Mouse (Mus musculus) brain, adult 2 months (tissue): Measurements from ENCODE around the gene Cxcr3.
A peak's percentile ranks its signal among the peaks of the same experiment; 100 is the strongest.

Source experiments
- DNase-seq: peaks from one replicate; pipeline ENCODE4 v3.0.0; 2011; ENCODE audit warnings: low read depth, low spot score

Gene Cxcr3

DNA sequence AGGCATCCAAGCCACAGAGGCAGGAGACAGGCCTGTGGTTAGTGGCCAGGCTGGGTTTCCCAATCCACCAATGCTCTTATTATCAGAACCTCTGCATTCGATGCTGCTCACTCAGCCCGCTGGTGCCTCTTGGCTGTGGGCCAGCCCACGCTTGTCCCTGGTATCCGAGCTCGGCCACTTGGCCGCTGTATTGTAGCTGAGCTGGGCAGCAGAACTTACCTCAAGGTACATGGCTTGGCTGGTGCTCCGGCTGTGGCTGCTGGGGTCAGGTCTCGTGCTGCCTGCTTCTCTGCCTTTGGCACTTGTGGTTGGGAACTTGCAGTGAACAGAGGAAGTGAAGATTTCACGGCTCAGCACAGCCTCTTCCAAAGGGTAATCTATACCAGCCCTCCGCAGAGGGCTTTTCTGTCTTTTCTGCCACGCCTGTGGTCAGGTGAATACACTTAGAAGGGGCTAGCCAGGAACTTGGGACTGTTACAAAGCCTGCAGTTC, at the start of gene Cxcr3:
Cxcr3 (minus strand) TSS at position 442 of the 492 bp plus-strand sequence.
- DNase-seq: no peak

DNA sequence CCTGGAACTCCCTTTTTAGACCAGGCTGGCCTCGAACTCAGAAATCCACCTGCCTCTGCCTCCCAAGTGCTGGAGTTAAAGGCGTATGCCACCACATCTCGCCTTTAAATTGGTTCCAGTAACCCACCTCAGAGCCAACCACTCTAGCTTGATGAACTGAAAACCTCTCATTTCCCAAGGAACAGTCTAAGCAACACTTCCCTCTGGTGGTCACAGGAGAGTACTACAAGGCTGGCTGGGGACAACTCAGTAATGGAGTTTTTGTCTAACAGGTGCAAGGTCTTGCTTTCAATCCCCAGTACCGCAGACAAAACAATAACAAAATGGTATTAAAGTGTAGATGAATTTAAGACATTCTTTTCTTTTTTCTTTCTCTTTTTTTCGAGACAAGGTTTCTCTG, 38.0 kb upstream of the Cxcr3 start:
- DNase-seq: peak; percentile 56

DNA sequence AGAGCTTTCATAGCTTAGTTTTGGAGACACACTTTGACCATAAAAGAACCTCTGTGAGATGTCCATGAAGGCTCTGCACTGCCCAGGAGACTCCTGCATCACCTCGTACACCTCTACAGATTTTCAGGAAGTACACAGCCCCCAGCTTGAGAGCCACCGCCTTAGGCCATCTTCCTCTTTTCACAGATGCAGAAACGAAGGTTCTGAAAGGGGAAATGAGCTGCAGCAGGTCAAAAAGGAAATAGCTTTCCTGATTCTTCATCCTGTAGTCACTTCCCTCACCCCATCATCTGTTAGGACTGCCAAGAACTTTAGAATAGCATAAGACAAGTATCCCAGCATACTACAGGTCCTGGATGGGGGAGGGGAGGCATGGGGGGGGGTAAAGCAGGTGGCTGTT, 36.2 kb upstream of the Cxcr3 start:
- no peak for DNase-seq

DNA sequence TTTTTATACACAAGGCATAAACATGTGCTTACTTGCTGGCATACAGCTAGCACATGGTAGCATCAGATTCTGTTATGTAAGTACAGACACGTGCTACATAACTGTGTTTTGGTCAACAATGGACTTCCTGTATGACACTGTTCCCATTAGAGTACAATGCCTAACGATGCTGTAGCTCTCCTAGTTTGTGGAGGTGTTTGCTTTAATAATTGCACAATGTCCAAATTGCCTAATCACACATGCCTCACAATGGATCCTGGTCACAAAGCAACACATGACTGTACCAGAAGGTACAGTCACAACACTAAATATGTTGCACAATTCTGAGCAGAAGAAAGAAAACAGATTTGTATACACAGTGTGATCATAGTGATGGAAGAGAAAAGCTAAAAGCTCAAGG, 35.4 kb upstream of the Cxcr3 start:
- peak; percentile 7 for DNase-seq

DNA sequence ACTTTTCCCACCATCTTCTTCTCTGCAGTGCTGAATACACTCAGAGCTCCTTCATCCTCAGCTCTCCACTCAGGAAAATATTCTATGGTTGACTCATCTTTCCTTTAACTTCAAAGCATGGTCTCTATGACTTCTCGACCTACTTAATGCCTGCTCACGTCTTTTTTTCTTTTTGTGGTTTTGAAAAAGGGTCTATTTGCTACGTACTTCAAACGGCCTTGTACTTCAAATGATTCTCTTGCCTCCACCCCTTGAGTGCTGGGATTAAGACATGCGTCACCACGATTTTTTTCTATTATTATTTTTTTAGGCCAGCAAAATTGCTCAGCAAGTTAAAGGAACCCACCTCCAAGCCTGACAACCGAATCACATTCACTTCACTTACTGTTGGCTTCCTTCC, 33.2 kb upstream of the Cxcr3 start:
- no peak for DNase-seq

DNA sequence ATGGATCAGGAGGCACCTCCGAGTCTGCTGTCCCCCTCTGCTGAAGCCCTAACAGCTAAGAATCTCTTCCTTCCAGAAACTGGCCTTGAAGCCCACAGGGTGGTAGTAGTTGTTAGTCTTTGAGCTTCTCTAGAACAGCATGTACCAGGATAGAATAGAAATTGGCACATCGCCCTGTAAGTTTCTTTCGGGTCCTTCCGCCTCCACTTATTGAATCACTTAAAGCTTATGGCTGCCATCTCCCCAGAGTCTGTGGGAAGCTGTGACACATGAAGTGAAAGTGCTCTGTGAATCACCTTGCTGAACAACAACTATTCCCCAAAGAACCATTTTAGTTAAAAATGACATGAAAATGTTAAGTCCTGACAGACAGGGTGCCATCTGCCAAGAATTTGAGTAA, 31.0 kb upstream of the Cxcr3 start:
- peak; percentile 81 for DNase-seq

DNA sequence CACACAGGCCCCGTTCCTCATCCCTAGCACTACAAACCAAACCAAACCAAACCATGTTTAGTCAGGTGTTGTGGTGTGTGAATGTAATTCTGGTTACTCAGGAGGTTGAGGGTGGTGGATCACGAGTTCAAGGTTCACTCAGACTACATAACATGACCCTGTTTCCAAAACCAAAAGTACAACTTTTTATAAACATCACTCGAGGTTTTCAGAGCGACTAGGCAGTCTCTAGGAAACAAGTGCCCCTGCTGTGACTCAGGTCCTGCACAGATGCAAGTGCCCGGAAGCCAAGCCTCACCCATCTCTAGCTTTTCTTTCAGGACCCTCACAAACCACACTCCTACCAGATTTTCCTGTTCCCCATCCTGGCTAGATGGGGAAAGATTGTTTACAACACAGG, 30.6 kb upstream of the Cxcr3 start:
- DNase-seq: no peak

DNA sequence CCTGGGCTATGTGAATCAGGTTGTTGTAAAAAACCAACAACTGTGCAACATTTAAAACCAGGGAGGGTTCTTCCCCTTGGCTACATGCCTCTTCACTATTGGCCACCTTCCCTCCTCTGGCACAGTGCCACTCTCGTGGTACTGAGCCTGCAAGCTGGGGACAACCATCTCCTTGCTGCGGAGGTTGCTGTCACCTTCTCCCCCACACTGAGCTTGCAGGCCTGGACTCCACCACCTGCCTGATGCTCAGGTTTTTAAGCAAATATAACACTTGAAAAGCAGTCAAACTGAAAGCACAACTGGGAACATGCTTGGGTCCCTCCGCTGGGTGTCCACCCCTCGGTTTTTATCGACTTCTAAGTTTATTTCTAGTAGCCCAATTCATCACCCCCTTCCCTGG, 20.4 kb upstream of the Cxcr3 start:
- DNase-seq: peak; percentile 63

DNA sequence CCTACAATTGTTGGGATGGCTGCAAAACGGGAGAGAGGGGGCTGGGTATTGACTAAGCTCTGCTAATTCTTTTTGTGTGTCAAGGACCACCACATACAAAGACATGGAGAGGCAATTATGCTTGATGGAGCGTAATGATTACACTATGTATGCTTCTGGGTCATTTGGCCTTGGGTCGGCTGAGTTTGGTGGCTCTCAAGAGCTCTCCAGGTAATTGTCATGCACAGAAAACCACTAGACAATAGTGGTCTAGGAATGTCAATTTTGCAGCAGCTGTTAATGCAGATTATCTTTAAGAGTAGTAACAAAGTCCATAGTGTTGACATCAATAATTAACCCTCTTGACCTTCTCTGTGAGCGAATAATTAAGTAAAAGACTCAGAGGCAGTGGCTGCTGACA, 16.1 kb upstream of the Cxcr3 start:
- DNase-seq: no peak

DNA sequence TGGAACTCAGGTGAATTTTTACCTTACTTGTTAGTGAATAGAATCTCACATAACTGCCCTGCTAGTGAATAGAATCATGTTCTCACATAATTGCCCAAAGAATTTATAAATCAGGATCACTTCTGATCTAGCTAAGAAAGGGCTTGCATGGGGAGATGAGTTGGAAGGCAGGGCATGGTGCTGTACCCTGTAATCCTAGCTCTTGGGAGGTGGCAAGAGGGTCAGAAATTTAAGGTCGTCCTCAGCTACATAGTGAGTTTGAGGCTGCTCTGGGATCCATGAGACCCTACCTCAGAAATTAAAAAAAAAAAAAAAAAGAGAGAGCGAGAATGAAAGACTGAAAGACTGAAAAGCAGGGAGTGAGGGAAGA, 7.0 kb upstream of the Cxcr3 start:
- DNase-seq: no peak

DNA sequence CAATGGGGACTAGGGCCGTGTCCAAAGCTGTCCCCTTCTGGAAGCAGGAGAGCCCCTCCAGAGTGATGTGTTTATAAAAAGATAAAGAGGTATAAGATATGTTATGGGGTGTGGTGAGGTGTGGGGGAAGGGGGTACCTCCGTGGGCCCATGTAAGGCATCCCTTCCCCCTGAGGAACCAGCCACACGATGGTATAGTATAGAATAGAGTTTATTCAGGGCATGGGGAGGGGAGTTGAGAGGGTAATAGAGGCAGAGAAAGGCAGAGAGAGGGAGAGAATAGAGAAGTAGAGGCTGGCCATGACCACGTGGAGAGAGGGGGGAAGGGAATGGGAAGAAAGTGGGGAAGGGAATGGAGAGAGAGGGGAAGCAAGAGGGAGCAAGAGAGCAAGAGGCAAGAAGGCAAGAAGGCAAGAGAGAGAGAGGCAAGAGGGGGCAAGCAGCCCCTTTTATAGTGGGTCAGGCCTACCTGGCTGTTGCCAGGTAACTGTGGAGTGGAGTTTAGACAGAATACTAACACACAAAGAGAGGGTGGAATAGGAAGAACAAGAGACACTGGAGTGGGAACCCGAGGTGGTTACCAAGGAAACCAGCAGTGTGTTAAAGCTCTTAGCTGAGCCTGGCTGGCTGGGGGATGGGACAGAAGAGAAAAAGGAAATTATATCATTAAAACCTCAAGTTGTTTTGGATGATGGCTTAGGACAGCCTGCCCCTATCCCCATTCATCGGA, 6.4 kb upstream of the Cxcr3 start:
- peak; percentile 78 for DNase-seq

DNA sequence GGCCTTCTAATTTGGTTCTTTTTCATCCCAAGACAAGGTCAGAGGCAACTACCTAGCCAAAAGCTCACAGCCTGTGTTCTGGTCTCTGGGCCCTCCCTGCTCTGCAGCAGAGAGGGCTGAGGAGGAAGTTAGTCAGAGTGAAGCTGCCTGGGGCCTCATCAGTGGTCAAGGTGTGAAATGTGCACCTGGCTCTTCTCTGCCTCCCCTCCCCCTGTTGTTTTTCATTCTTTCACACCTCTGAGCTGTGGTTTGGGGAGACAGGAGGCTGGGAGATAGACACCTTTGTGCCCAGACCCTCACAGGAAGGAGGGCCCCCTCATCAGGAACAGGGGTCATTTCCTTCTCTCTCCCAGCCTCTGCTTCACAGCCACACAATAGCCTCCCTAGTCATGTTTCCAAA, 3.1 kb upstream of the Cxcr3 start:
- DNase-seq: no peak

DNA sequence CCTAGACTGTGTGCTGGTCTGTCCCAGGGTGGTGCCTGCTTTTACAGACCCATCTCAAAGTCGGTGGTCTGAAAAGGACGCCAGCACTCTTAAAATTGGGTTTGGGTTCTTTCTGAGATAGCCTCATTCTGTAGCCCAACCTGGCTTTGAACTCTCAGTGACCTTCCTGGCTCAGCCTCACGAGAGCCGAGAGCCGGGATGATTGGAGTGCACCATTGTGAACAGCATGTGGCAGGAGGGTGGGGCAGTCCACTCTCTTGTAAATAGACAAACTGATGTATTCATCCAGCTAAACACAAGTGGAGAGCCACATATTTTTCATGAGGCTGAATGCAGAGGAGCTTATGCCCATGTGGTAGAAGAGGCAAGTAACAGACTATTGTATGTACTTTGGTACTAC, 912 bp upstream of the Cxcr3 start:
- DNase-seq: no peak

DNA sequence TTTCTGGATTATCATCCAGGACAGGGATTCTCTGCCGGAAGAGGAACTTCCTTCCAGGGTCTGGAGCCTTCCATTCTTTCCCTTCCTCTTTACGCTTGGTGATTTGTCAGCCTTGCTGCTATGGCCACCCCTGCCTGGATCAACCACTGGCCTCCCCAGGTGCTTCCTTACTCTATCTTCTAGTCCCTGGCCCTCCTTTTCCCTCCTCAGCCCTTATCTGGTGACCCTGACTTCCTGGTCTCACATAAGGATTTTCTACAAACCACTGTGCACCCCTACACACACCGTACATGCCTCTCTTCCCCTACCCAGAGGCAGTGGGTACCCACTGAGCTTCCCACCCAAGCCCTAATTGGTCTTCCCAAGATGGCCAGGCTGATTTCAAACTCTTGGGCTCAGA, 781 bp downstream of the Cxcr3 start:
- no peak for DNase-seq

DNA sequence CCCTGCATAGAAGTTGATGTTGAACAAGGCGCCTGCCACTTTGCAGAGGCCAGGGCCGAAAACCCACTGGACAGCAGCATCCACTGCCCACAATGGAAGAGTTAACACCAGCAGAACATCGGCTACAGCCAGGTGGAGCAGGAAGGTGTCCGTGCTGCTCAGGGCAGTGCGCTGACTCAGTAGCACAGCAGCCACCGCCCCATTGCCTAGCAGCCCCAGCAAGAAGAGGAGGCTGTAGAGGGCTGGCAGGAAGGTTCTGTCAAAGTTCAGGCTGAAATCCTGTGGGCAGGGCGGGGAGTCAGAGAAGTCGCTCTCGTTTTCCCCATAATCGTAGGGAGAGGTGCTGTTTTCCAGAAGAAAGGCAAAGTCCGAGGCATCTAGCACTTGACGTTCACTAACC, 1.4 kb downstream of the Cxcr3 start:
- no peak for DNase-seq

DNA sequence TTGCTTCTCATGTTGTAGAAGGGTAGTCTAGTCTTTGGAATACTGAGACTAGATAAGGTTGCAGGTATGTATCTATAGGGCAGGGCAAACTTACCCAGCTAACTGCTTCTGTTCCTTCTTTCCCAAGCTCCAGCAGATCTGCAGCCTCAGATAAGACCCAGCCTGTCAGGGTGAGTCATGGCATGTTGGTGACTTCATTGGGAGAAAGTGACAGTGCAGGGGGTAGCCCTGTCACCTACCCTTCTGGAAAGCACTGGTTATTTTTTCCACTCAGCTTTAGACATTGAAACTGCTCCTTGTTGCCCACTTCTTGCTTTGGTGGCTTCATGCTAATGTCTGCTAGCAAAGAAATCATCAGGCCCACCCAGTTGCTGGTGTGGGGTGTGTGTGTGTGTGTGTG, 4.1 kb downstream of the Cxcr3 start:
- DNase-seq: peak; percentile 11

DNA sequence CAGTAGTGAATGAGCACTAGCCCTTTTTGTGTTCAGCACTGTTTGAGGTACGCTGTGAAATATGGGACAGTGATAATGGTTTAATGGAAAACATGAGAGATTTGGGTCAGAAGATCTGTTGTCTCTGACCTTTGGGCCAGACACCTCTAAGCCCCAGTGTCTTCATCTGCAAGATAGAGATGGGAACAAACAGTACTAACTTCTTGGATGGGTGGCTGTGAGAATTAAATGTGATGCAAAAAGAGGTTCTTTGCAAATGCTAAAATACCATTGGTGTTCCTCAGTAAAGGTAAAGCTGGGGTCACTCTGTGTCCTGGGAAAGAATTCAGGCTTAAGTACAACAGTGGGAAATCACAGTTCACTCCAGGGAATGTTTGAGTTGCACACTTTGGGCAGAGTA, 13.7 kb downstream of the Cxcr3 start:
- DNase-seq: no peak

DNA sequence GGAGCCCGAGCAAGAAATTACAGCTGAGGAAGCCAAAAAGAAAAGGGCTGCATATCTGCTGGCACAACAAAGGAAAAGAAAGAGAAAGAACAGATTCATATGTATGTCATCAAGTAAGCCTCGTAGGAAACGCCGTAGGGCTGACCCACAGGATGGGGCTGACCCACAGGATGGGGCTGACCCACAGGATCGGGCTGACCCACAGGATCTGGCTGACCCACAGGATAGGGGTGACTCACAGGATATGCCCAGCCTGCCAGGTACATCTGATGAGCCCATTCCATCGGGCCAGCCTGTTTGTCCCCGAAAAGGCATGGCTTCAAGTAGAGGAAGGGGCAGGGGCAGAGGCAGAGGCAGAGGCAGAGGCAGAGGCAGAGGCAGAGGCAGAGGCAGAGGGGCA, 29.0 kb downstream of the Cxcr3 start:
- DNase-seq: no peak

DNA sequence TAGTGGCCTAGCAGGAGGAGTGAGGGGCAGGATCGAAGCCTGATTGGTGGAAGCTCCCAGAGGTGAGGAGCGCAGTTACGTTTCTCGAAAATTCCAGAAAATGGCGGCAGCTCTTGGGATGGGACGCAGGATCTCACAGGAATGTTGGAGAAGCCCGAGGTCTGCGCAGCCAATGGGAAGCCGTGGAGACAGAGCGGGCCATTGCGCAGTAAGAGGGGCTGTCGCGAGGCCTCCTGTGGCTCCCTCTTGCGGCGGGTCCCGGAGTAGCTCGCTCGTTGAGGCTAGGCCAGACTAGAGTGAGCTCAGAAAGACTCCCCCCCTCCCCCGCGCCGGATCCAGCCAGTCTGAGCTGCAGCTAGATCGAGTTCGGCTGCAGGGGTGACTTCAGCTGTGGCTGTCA, 35.8 kb downstream of the Cxcr3 start:
- DNase-seq: no peak

DNA sequence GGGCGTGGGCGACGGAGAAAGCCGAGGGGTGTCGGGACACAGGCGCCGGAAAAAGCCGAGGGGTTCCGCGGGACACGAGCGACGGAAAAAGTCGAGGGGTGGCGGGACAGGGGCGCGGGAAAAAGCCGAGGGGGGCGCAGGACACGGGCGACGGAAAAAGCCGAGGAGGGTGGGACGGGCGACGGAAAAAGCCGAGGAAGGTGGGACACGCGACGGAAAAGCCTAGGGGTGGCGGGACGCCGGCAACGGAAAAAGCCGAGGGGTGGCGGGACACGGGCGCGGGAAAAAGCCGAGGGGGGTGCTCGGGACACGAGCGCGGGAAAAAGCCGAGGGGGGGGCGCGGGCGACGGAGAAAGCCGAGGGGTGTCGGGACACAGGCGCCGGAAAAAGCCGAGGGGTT, 36.5 kb downstream of the Cxcr3 start:
- DNase-seq: no peak

DNA sequence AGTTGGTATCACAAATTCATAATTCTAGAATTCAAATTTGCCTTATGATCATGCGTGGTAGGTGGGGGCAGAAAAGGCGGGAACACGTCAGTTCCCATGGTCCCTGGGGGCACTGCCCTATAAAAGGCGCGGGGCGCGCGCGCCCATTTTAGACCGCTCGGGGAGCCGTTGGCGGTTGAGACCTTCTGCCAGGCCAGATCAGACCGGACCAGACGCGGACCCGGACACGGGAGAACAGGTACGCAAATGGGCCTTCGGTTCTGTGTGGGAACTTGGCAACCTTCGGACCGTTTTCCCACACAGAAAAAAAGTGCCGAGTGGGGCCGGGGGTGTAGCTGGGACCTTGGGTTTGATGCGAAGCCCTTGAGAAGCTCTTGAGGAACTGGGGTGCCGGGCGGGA, 38.4 kb downstream of the Cxcr3 start:
- no peak for DNase-seq
